Mouse (Mus musculus): ENCODE measurements around the gene Fam240a.

Gene Fam240a

DNA sequence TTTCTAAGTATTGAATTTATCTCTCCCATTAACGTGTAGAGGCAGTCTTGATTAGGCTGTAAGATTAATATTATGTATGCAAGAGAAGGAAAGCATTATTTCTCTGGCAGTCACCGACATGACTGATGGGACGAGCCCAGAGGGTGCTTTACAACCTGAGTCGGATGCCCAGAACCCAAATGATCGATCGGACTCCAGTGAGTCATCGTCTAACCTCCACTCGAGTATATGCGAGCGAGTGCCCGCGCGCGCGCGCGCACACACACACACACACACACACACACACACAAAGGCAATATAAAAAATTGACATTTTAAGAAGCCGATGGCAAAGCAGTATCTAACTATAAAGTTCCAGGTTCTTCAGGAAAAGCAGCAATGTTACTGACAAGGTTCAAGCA, 28.7 kb upstream of the Fam240a start:
- no peak for DNase-seq (ENCODE audit: extremely low spot score)

DNA sequence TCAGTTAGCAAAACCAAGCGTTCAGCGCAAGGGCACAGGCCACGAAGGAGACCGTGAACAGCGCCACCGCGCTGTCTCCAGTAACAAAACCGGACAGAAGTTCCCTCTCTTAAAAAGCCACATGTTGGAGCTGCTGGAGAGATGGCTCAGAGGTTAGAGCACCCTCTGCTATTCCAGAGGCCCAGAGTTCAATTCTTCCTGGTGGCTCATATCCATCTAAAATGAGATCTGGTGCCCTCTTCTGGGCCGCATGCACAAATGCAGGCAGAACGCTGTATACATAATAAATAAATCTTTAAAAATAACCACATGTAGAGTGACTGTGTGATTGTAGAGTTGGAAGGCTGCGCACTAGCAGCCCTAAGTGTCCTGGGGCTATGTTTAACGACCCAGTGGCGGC, 27.6 kb upstream of the Fam240a start:
- no peak for DNase-seq (ENCODE audit: extremely low spot score)

DNA sequence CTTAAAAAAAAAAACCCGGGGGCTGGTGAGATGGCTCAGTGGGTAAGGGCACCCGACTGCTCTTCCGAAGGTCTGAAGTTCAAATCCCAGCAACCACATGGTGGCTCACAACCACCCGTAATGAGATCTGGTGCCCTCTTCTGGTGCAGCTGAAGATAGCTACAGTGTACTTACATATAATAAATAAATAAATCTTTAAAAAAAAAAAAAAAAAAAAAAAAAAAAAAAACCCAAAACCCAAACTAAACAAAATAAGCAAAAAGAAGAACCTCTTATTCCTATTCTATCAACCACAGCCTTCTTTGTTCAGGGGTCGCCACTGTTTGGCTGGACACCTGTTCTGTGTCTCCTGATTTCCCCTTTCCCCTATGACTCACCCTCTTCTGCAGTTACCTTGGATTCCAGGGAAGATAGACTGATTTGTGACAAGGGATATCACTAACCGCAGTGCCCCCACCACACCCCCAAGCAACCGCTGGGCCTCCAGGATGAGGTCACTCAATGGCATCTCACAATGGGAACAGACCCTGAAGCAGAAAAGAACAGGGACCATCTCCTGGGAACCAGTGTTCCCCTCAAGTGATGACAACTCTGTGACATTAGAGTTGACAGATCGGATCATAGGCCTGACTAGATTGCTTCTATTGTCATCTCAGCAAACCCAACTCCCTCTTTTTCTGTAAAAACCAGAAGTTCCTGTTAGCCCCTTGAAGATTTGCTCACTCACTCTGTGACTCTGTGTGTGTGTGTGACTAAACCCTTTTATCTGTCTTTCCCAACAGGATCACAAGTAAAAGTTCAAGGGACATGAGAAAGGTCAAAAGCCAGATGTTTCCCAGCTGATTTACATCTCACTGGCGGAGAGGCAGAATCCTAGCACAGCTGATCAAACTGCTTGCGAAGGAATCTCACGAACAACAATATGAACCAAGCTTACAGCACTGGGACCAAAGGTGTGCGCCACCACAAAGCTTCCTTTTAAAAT, 21.1 kb upstream of the Fam240a start:
- DNase-seq (ENCODE audit: extremely low spot score) = no peak

DNA sequence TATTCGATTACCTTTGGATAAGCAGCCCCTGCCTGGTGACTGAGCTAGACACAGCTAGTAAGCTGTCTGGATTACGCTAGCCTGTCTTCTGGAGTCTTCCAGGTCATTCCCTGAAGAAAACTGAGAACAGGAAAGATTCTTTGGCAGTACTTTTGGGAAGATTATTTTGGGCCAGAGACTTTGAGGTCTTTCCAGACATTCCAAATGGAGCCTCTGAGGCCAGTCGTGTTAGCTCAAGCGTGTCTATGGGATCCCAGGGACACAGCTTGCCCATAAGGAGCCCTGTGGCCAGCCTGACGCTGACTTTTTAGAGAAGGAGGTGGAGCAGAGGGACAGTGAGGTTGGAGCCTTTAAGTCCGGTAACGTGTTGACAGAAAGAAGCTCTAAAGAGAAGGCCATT, 19.3 kb upstream of the Fam240a start:
- no peak for DNase-seq (ENCODE audit: extremely low spot score)

DNA sequence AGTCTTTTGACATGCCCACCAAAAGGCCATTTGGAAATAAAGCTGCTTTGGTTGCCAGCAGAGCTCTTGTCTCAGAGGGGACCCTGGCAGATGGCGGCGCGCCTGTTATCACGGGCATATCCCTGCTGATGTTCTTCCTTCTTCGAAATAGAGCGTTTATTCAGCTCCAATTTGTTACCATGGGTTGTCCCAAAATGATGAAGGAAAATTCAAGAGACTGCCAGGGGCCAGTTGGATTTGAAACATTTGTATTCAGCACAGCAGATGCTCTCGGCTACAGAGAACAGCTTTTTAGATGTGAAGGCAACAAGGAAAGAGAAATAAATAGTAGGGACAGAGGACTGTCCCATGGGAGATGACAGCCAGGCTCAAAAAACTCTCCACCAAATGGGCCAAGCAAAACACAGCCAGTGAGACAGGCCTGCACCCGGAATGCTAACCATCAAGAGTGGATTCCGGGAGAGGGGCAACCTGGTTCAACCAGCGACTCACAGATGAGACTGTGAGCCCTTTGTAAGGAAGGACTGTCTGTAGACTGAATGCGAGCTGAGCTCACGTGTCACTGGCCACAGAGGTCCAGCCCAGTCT, 17.3 kb upstream of the Fam240a start:
- no peak for DNase-seq (ENCODE audit: extremely low spot score)

DNA sequence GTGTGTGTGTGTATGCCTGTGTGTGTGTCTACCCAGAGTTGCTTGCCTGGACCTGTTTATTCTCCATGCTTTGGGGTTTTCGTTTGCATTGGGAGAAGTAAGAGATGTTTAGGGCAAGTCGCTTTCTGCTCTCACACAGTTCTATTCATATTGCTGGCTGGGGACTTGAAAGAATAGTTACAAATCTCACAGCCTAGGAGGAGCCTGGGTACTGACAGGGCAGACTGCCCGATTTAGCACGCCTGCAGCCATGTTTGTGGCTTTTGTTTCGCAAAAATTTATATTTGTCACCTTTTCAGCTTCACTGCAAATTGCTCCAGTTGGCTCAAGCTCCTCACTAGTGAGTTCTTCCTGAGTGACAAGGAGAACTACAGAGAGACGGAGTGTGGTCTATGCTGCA, 14.9 kb upstream of the Fam240a start:
- no peak for DNase-seq (ENCODE audit: extremely low spot score)

DNA sequence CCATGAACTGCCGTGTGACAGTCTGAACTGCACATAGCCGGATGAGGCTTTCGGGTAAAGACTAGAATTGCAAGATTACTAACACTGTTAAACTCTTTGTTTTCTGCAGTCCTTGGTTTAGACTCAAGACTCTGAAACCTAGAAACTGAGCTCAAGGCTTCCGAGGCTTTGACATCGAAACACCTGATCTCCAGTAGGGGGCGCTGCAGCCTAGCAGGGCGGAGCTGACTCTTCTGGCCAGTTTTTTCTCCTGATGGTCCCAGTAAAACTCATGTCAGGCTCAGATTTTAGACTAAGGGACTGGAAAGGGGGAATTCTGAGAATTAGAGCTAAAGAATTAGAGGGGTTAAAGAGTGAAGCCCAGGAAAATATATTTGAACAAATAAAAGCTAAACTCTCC, 6.1 kb upstream of the Fam240a start:
- DNase-seq (ENCODE audit: extremely low spot score) = peak; percentile 66

DNA sequence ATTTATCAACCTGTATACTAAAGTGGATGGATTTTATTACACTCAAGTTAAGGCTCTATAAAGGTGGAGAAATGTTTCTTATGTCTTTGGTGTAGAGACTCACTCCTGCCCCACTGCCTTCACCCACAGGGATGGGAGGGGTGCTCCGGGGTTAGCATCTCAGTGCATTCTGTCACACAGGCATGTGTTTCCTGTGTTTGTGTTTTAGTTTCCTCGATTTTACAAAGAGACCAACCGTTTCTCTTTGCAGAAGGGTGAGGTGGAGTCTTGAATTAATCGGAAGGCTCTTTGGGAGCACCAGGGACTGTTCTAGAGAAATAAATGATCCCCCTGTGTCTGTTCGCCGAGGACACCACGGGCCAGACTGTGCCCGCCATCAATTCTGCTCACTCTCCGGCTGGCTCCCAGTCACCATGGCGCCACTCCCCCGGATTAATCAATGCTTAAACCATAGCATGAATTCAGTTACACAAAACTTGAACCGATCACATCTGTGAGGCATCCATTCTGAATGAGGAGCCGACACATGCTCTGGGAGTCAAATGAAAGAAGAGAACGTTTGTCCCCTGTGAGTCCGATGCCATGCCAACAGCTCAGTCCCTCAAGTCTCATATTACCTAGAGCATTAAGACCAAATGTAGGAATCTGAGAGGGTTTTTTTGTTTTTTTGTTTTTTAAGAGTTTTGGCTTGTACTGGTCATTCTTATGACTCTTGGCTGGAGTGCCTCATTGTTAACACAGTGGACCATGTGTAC, 4.2 kb upstream of the Fam240a start:
- no peak for DNase-seq (ENCODE audit: extremely low spot score)

DNA sequence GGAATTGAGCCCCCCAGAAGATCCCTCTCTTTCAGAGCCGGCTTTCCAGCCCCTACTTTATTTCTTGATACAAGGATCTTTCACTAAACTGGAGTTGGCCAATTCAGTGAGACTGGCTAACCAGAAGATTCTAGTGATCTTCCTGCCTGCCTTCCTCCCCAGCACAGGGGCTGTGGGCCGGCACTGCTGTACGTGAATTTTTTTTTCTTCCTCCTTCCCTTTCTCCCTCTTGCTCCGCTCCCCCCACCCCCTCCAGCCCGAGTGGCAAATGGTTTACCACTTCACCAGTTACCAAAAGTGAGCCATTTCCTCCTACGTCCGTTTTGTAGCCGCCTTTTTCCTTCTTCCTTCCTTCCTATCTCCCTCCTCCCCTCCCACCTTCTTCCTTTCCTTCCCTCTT, 1.2 kb downstream of the Fam240a start:
- no peak for DNase-seq (ENCODE audit: extremely low spot score)

DNA sequence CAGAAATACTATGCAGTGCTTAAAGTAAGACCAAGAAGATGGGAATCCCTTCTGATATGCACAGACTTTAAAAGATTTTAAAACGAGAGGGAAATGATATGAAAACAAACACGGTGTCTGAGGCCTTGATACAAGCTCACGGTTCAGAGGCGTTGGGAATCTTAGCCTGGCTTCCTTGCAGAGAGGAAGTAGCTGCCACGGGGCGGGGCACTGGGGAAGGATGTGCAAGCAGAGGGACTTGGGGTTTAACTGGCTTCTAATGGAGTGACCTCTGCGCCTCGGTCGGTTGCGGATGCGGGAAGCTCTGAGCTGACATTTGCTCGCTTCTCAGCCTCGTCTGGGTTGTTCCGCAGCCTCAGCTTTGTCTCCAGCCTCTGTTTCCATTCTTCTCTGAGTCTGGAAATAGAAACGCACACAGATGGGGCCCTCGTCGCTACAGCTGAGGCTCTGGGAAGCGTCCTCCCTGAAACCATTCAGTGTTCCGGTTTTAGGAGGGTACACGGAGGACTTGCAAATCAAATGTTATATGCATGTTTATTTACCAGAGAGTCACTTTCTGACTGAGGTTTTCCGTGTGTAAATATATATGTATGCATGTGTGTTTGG, 1.9 kb downstream of the Fam240a start:
- DNase-seq (ENCODE audit: extremely low spot score) = no peak

DNA sequence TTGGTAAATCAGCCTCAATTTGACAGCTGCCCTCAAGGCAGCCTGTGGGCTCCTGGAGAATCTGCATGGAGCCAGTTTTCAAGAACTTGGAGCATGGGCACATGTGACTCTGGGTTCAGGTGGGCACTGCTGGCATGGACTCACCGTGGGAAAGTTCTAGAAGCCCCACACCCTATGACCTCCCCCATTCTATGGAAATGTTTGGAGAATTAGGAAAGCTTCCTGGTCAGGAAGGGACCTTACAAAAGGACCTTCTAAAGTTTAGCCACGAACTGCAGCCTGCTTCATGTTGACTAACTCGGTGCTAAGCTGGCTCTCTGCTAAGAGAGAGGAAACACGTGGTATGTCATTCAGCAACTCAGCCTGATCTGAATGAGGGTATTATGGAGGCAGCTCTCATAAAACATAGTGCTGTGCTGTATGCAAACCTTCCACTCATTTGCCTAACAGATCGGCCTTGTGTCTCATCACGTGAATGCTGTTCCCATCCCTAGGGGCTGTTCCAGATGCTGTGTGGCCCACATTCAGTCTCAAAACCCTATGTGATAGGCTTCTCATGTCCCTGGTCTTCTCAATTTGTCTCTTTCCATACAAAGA, 7.2 kb downstream of the Fam240a start:
- no peak for DNase-seq (ENCODE audit: extremely low spot score)

DNA sequence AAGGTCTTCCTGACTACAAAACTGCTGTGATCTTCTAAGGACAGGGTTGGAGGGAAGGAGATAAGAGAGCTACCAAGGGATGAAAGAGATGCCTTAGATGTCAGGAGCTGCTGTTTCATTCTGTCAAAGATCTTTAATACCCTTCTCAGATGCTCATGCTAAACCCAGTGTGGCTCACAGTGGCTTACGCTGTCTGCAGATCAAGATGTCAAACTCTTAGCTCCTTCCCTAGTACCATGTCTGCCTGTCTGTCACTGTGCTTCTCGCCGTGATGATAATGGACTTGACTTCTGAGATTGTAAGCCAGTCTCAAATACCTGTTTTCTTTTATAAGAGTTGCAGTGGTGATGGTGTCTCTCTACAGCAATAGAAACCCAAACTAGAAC, 8.0 kb downstream of the Fam240a start:
- DNase-seq (ENCODE audit: extremely low spot score) = no peak

DNA sequence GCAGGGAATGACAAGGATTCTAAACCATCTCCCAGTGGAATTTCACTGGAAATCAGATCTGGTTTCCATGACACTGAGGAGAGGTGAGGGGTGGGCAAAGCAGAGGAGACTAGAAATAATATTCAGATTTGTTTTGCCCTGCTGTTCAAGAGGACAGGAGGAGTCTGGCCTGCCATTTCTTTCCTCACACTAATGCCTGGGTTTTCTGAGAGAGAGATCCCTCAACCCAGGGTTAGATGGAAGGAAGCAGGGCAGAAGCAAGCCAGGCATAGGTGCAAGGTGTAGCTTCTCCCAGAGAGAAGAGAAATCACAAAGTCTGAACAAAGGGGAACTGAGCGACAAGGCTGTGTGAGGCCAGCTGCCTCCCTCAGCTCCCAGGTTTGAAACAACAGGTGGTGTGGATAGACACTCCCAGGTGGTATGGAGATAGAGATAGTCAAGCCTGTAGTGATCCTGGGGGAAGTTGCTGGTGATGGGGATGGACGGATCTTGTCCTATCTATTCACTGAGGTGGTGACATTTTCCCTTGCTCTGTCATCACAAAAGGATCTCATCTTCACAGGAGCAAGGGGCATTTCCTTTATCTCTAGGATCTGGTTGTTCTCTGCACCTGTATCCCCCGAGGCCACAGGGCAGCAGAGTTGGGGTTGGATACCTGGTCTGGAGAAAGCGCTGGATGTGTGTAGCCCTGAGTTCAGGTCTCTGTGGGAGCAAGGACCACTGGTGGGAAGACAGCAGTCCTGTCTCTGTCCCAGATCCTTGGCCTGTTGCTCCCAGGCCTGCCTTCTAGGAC, 8.6 kb downstream of the Fam240a start:
- DNase-seq (ENCODE audit: extremely low spot score) = no peak

DNA sequence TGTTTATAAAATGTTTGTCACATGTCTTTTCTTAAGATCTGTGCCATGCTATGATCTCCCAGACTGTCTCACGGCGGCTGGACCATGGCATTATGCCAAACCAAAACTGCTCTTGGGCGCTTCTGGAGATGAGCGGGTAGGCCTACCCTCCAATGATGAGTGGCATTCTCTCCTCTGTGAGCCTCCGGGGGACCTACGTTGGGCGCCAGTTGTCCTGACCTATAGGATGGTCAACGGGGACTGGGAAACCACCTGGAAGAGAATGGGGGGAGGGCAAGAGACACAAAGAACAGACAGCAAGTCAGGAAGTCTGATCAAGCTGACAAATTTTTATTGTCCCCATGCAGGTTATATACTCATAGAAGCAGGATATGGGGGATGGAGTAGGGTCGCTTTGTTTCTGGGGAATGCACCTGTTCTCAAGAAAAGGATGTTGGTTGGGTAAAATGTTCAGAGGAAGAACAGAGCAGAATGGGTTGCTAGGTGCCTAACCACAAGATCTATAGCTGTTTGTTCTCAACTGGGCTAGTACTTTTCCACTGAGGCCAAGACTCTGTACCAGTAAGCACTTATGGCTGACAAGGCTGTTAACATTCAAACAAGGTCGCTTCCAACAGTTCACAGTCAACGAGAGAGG, 9.3 kb downstream of the Fam240a start:
- DNase-seq (ENCODE audit: extremely low spot score) = no peak

DNA sequence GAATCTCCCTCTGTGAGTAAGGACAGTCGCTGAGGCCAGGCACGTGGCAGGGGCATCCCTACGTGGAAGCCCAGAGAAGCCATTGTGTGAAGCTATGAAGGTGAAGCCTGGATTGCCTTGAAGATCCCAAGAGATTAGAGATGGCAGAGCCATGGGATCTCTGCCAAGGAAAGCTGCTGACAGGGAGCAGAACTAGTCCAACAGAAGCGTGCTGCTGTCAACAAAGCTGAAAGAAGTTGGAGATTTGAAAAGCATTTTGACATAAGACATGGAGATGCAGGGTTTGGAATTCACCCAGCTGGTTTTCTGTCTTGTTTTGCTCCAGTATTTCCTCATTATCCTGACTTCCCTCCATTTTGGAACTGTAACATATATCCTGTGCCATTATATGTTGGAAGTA, 14.4 kb downstream of the Fam240a start:
- DNase-seq (ENCODE audit: extremely low spot score) = no peak

DNA sequence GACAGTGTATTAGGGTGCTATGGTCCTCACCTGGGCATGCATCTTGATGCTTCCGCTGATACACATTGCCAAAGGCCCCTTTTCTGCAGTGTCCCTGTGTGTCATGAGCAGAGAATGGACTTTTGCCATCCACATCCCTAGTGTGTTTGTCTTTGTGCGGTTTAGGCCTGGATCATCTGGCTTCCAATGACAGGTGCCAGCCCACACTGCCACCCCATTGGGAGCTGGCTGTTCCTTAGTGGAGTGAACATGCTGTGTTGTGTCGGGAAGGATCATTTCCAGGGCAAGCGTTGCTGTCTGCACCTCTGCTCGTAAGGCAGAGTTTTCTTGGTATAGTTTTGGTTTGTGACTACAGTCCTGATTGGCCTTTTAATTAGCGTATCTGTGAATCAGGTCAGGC, 15.5 kb downstream of the Fam240a start:
- no peak for DNase-seq (ENCODE audit: extremely low spot score)

DNA sequence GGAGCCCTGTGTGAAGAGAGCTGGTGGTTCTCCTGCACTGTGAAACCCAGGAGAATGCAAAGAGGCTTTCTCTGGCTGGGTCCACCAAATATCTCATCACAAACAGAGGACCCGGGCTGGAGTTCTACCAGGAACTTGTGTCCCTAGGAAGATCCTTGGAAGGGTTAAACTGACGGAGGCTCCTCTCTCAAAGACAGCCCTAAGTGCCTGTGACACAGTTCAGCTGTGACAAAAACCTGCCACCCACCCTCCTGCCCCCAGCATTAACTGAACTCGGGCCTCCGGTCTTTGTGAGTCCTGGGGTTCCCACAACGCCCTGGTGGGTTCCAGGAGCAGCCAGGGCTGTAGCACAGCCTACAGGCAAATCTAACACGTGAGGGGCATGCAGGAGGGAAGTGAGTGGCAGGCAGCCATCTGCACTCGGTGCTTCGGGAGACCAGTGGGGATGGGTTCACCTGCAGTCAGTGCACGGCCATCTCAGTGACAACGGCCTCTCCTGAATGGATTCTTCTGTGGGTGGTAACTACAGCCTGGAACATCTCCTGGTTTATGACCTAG, 17.1 kb downstream of the Fam240a start:
- DNase-seq (ENCODE audit: extremely low spot score) = no peak

DNA sequence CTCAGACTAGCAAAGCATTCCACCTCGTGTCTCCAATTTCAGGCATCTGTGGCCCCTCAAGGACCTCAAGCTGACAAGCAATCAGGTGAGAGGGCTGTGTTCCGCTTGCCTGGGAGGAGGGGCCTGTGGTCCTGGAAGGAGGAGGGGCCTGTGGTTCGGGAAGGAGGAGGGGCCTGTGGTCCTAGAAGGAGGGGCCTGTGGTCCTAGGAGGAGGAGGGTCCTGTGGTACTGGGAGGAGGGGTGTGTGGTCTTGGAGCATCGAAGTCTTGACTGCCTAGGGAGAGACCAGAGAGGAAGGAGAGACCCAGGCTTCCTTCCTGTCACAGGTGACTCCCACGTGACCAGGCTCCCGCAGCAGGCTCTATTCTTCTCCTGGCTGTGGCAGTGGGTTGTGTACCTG, 20.1 kb downstream of the Fam240a start:
- peak; percentile 72 for DNase-seq (ENCODE audit: extremely low spot score)

DNA sequence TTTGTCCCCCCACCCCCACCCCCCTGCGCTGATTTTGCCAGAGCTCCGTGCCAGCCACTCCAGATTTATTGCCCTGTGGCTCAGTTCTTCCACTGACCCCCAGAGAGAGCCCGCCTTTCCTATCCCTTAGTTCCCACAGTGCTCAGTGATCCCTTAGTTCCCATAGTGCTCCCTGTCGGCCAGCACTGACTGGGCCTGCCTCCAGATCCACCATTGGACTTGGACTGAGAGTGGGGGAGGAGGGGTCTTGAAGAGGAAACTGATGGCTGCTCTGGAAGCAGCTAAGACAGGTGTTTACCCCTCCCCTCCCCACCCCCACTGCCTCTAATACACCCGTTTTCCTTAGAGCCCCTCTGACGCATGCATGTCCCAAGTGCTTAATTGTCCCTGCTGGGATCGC, 20.7 kb downstream of the Fam240a start:
- no peak for DNase-seq (ENCODE audit: extremely low spot score)

DNA sequence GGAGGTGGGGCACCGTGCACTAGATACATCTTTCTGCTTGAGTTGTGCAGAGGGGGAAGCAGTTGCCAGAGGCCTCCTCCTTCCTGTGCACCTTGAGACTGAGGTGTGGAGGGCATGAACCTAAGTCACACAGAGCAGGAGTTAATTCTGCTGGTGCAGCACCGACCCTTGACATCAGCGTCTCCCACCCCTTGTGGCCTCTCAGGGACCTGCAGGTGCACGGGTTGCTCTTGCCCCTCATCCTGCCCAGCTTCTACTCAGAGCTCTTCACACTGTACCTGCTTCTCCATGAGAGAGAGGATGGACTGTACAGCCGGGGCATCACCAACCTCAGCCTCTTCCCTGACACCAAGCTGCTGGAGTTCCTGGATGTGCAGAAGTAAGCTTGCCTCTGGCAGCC, 21.2 kb downstream of the Fam240a start:
- DNase-seq (ENCODE audit: extremely low spot score) = no peak
